Mouse (Mus musculus): ENCODE measurements at regions not wholly inside any gene's neighbourhood (a gene's known extent, or its start where the extent isn't known, plus 50 kb on each side); places are given as distances from the start of the nearest gene placed in this dataset.
A peak's percentile ranks its signal among the peaks of the same experiment; 100 is the strongest.

- ATAC-seq, result no peak
- H3K27ac ChIP-seq (ENCODE audit: low read depth, low read length), result no peak overlapping the region
- H3K36me3 ChIP-seq (ENCODE audit: control insufficient read depth, insufficient read depth), result no peaks in the 10 kb centered on the region
- H3K9me3 ChIP-seq (ENCODE audit: control insufficient read depth), result no peaks in the 10 kb centered on the region
- H3K4me2 ChIP-seq (replicated peaks; ENCODE audit: low read depth), result no peak overlapping the region
- H3K27me3 ChIP-seq (replicated peaks; ENCODE audit: control insufficient read depth, insufficient read depth, low read length), result no peaks in the 10 kb centered on the region
- H3K4me3 ChIP-seq (ENCODE audit: low read depth, low read length), result no peak overlapping the region
- 78% methylated on average over 5 of the region's 5 CpGs for WGBS
- H3K9ac ChIP-seq (ENCODE audit: low read depth, low read length), result no peak overlapping the region
- no peaks in the 10 kb centered on the region for H3K4me1 ChIP-seq (replicated peaks; ENCODE audit: control insufficient read depth, insufficient read depth, low read length)
- TF ChIP-seq CTCF (IDR thresholded peaks at IDR 0.05; ENCODE audit: low read depth), result no peak
These were observed 114.7 kb downstream of the Uri1 start for GRCm38 (mm10) chr7:37908618-37909130.

- no peak overlapping the region for H3K9ac ChIP-seq (ENCODE audit: low read depth, low read length)
- ATAC-seq, result no peak
- no peak overlapping the region for H3K4me3 ChIP-seq (ENCODE audit: low read depth, low read length)
- TF ChIP-seq CTCF (IDR thresholded peaks at IDR 0.05; ENCODE audit: low read depth), result peak; percentile 64
- H3K36me3 ChIP-seq (ENCODE audit: control insufficient read depth, insufficient read depth), result no peaks in the 10 kb centered on the region
- WGBS, result 81% methylated on average over 6 of the region's 6 CpGs
- no peak overlapping the region for H3K4me2 ChIP-seq (replicated peaks; ENCODE audit: low read depth)
- H3K27ac ChIP-seq (ENCODE audit: low read depth, low read length), result no peak overlapping the region
- H3K27me3 ChIP-seq (replicated peaks; ENCODE audit: control insufficient read depth, insufficient read depth, low read length), result no peaks in the 10 kb centered on the region
- H3K9me3 ChIP-seq (ENCODE audit: control insufficient read depth), result no peaks in the 10 kb centered on the region
- no peaks in the 10 kb centered on the region for H3K4me1 ChIP-seq (replicated peaks; ENCODE audit: control insufficient read depth, insufficient read depth, low read length)
These were observed 120.4 kb upstream of the Zfp536 start for GRCm38 (mm10) chr7:37893885-37894284.

- Histone ChIP-seq H3K4me1 (replicated peaks; ENCODE audit: control insufficient read depth, insufficient read depth, low read length) (no peaks in the 10 kb centered on the region), H3K9ac (ENCODE audit: low read depth, low read length) (no peak overlapping the region), H3K36me3 (ENCODE audit: control insufficient read depth, insufficient read depth) (no peaks in the 10 kb centered on the region), H3K9me3 (ENCODE audit: control insufficient read depth) (no peaks in the 10 kb centered on the region), H3K4me2 (replicated peaks; ENCODE audit: low read depth) (no peak overlapping the region), H3K27me3 (replicated peaks; ENCODE audit: control insufficient read depth, insufficient read depth, low read length) (no peaks in the 10 kb centered on the region), H3K4me3 (ENCODE audit: low read depth, low read length) (no peak overlapping the region), H3K27ac (ENCODE audit: low read depth, low read length) (no peak overlapping the region)
- WGBS, result 77% methylated on average over 12 of the region's 12 CpGs
- ATAC-seq, result no peak
- no peak for TF ChIP-seq CTCF (IDR thresholded peaks at IDR 0.05; ENCODE audit: low read depth)
These were observed 100.9 kb upstream of the Zfp536 start for GRCm38 (mm10) chr7:37874382-37874781.

GRCm38 (mm10) chr7:37870956-37871355, 97.5 kb upstream of the Zfp536 start:
- Histone ChIP-seq H3K4me1 (replicated peaks; ENCODE audit: control insufficient read depth, insufficient read depth, low read length) (no peaks in the 10 kb centered on the region), H3K9me3 (ENCODE audit: control insufficient read depth) (no peaks in the 10 kb centered on the region), H3K4me2 (replicated peaks; ENCODE audit: low read depth) (no peak overlapping the region), H3K27me3 (replicated peaks; ENCODE audit: control insufficient read depth, insufficient read depth, low read length) (no peaks in the 10 kb centered on the region), H3K4me3 (ENCODE audit: low read depth, low read length) (no peak overlapping the region), H3K9ac (ENCODE audit: low read depth, low read length) (no peak overlapping the region), H3K36me3 (ENCODE audit: control insufficient read depth, insufficient read depth) (no peaks in the 10 kb centered on the region), H3K27ac (ENCODE audit: low read depth, low read length) (no peak overlapping the region)
- 73% methylated on average over 5 of the region's 5 CpGs for WGBS
- TF ChIP-seq CTCF (IDR thresholded peaks at IDR 0.05; ENCODE audit: low read depth), result no peak
- no peak for ATAC-seq

GRCm38 (mm10) chr7:37866468-37866867, 93.0 kb upstream of the Zfp536 start:
- Histone ChIP-seq H3K36me3 (ENCODE audit: control insufficient read depth, insufficient read depth) (no peaks in the 10 kb centered on the region), H3K9ac (ENCODE audit: low read depth, low read length) (no peak overlapping the region), H3K4me1 (replicated peaks; ENCODE audit: control insufficient read depth, insufficient read depth, low read length) (no peaks in the 10 kb centered on the region), H3K27ac (ENCODE audit: low read depth, low read length) (no peak overlapping the region), H3K4me3 (ENCODE audit: low read depth, low read length) (no peak overlapping the region), H3K4me2 (replicated peaks; ENCODE audit: low read depth) (no peak overlapping the region), H3K9me3 (ENCODE audit: control insufficient read depth) (no peaks in the 10 kb centered on the region), H3K27me3 (replicated peaks; ENCODE audit: control insufficient read depth, insufficient read depth, low read length) (no peaks in the 10 kb centered on the region)
- WGBS, result 44% methylated on average over 1 of the region's 1 CpGs
- no peak for TF ChIP-seq CTCF (IDR thresholded peaks at IDR 0.05; ENCODE audit: low read depth)
- ATAC-seq, result no peak

- no peaks in the 10 kb centered on the region for H3K27me3 ChIP-seq (replicated peaks; ENCODE audit: control insufficient read depth, insufficient read depth, low read length)
- no peak overlapping the region for H3K9ac ChIP-seq (ENCODE audit: low read depth, low read length)
- H3K4me1 ChIP-seq (replicated peaks; ENCODE audit: control insufficient read depth, insufficient read depth, low read length), result no peaks in the 10 kb centered on the region
- no peak overlapping the region for H3K4me2 ChIP-seq (replicated peaks; ENCODE audit: low read depth)
- H3K9me3 ChIP-seq (ENCODE audit: control insufficient read depth), result no peaks in the 10 kb centered on the region
- TF ChIP-seq CTCF (IDR thresholded peaks at IDR 0.05; ENCODE audit: low read depth), result no peak
- no peaks in the 10 kb centered on the region for H3K36me3 ChIP-seq (ENCODE audit: control insufficient read depth, insufficient read depth)
- H3K27ac ChIP-seq (ENCODE audit: low read depth, low read length), result no peak overlapping the region
- 86% methylated on average over 5 of the region's 5 CpGs for WGBS
- no peak overlapping the region for H3K4me3 ChIP-seq (ENCODE audit: low read depth, low read length)
- no peak for ATAC-seq
These were observed 78.0 kb upstream of the Zfp536 start for GRCm38 (mm10) chr7:37851471-37851870.

GRCm38 (mm10) chr7:37845201-37845600, 71.8 kb upstream of the Zfp536 start:
- H3K9me3 ChIP-seq (ENCODE audit: control insufficient read depth), result no peaks in the 10 kb centered on the region
- H3K27me3 ChIP-seq (replicated peaks; ENCODE audit: control insufficient read depth, insufficient read depth, low read length), result no peaks in the 10 kb centered on the region
- no peak overlapping the region for H3K4me2 ChIP-seq (replicated peaks; ENCODE audit: low read depth)
- no peaks in the 10 kb centered on the region for H3K36me3 ChIP-seq (ENCODE audit: control insufficient read depth, insufficient read depth)
- H3K4me1 ChIP-seq (replicated peaks; ENCODE audit: control insufficient read depth, insufficient read depth, low read length), result 0 out of 2 replicates have a peak, but pooled peaks cover 5% of the 10 kb centered on the region
- 72% methylated on average over 1 of the region's 1 CpGs for WGBS
- no peak overlapping the region for H3K4me3 ChIP-seq (ENCODE audit: low read depth, low read length)
- H3K9ac ChIP-seq (ENCODE audit: low read depth, low read length), result no peak overlapping the region
- TF ChIP-seq CTCF (IDR thresholded peaks at IDR 0.05; ENCODE audit: low read depth), result no peak
- no peak for ATAC-seq
- H3K27ac ChIP-seq (ENCODE audit: low read depth, low read length), result no peak overlapping the region

All from intestine, postnatal 0 days (tissue).